Mouse (Mus musculus) heart, adult 2 months (tissue): ENCODE measurements around the gene Actg1. TPM values are rescaled to one million over a fixed set of nuclear protein-coding genes. Genes with fewer than 3 reads are reported as not detected.

Experiments used
- DNase-seq, 2 experiments: peaks; one replicate each; pipeline ENCODE4 v3.0.0; 2021
- H3K27ac ChIP-seq: fragments of 200-600 bp; 2 replicates; pipeline ENCODE4 v1.8.1; 2022
- H3K27me3 ChIP-seq: fragments of 200-500 bp; 2 replicates; pipeline ENCODE4 v1.6.1; 2012; ENCODE audit warnings: mild to moderate bottlenecking, low read length, inconsistent platforms, mixed read lengths; ENCODE audit not compliant: control insufficient read depth, insufficient read depth
- H3K36me3 ChIP-seq: fragments of 200-500 bp; 2 replicates; pipeline ENCODE4 v1.6.1; 2012; ENCODE audit warnings: low read length, inconsistent platforms; ENCODE audit not compliant: control insufficient read depth, insufficient read depth
- H3K4me1 ChIP-seq: fragments of 200-500 bp; 2 replicates; pipeline ENCODE4 v1.6.1; 2011; ENCODE audit warnings: low read length; ENCODE audit not compliant: control insufficient read depth, insufficient read depth
- H3K4me3 ChIP-seq: fragments of 200-600 bp; 2 replicates; pipeline ENCODE4 v1.8.1; 2022
- H3K79me2 ChIP-seq: fragments of 200-500 bp; replicated peaks from 2 replicates; pipeline ENCODE4 v1.6.1; 2012; ENCODE audit warnings: mild to moderate bottlenecking, inconsistent platforms, low read length, moderate library complexity, mixed read lengths; ENCODE audit not compliant: control insufficient read depth, insufficient read depth
- H3K9ac ChIP-seq: fragments of 200-500 bp; 2 replicates; pipeline ENCODE4 v1.6.1; 2012; ENCODE audit warnings: low read depth, mild to moderate bottlenecking, control low read depth, inconsistent platforms, low read length, mixed read lengths
- CTCF ChIP-seq: fragments of 200-600 bp; IDR thresholded peaks from 2 replicates; pipeline ENCODE4 v1.8.1; 2022; ENCODE audit warnings: antibody characterized with exemption, mild to moderate bottlenecking, moderate library complexity
- EP300 ChIP-seq: fragments of 200-500 bp; IDR thresholded peaks from 2 replicates; pipeline ENCODE4 v1.6.1; 2011; ENCODE audit warnings: low read depth, low read length, control low read depth; ENCODE audit not compliant: insufficient read depth
- POLR2A ChIP-seq: fragments of 200-500 bp; IDR thresholded peaks from 2 replicates; pipeline ENCODE4 v1.6.1; 2011; ENCODE audit warnings: mild to moderate bottlenecking, low read depth, low read length, control low read depth; ENCODE audit not compliant: insufficient read depth
- WGBS: fragments of 180-500 bp; shearing (Covaris S2); methylation state at CpG from one replicate; pipeline ENCODE4 v1.1.7; 2018; 5-methylcytosine and 5-hydroxymethylcytosine counted together
- intact Hi-C: fragments of 180-260 bp; cut with DNase I; formaldehyde crosslinking; loops from one replicate; pipeline ENCODE4 v1.15.1; 2025
- long read RNA-seq: library from polyadenylated mRNA; stranded (forward); transcript quantifications from one replicate; pipeline ENCODE4 v2.0.0, GENCODE M21; 2021
- polyA plus RNA-seq: library from polyadenylated mRNA; depleted of rRNA; stranded (reverse); fragments of >200 nt; gene quantifications from 2 replicates; pipeline ENCODE4 v1.2.3, GENCODE M21; 2012; rRNA removed
- total RNA-seq, 2 experiments: library from RNA; stranded (reverse); gene quantifications; 2 replicates each; pipeline ENCODE4 v1.2.3; 2021

Gene Actg1
- 100 to 1,000 TPM; 222 to 321 TPM for total RNA-seq
- 510 and 694 TPM in 2 replicates for polyA plus RNA-seq
- long read RNA-seq, transcript Actg1-202 (6 exons, 1,952 nt): major isoform, 209 of 241 reads
- long read RNA-seq, transcript Actg1-206 (7 exons, 1,189 nt): minor isoform, 10 of 241 reads
- long read RNA-seq, partial matches to known transcripts: 13 of 241 reads
- long read RNA-seq, other reads (novel, unspliced or antisense): 6 of 241 reads

DNA sequence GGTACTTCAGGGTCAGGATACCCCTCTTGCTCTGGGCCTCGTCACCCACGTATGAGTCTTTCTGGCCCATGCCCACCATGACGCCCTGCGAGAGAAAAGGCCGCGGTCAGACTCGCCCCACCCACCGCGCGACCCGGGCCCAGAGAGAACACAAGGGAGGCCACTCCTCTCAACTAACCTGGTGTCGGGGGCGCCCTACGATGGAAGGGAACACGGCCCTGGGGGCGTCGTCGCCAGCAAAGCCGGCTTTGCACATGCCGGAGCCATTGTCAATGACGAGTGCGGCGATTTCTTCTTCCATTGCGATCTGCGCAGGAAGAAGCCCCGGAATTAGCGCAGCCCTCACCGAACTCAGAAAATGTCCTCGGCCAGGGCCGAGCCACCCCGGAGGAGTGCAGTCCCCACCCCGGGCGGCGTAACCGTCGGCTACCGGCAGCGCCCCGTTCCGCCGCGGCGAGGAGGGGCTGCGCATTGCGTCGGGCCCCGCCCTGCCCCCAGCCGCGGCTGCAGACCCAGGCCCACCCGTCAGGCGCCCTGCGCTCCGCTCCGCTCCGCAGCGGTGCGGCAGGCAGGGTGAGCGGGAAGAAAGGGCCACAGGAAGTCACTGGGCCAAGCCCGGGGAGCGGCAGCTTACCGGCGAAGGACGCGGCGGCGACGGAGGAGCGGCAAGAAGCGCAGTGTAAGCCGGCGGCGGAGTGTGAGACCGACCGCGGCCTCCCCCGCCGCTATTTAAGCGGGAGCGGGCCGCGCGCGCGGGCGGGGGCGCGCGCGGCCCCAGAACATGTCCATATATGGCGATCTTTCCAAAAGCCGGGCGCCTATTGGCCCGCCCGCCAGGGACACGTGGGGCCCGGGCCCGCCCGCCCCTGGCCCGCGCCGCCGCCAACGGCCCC lies at the start of gene Actg1:
Actg1 (minus strand) TSS at position 752 of the 893 bp plus-strand sequence.
- TF ChIP-seq CTCF (no peak), POLR2A (peak; percentile 90), EP300 (no peak)
- peak; percentile 90 to 94 for DNase-seq
- Histone ChIP-seq H3K4me3 (peak within 1 kb of the TSS; percentile 99), H3K79me2 (peaks cover 3% of the 10 kb centered on the region), H3K27ac (peak within 1 kb of the TSS; percentile 100), H3K4me1 (peaks cover 18% of the 10 kb centered on the region), H3K27me3 (no peaks in the 10 kb centered on the region), H3K36me3 (peaks cover 5% of the 10 kb centered on the region), H3K9ac (peak within 1 kb of the TSS; percentile 100)
- WGBS: under 1% methylated on average over 96 of the region's 103 CpGs
- intact Hi-C loops: loop anchor here (2.0 kb wide), 1 partner anchor 115 kb away; the partner anchor contains the start of gene Bahcc1

DNA sequence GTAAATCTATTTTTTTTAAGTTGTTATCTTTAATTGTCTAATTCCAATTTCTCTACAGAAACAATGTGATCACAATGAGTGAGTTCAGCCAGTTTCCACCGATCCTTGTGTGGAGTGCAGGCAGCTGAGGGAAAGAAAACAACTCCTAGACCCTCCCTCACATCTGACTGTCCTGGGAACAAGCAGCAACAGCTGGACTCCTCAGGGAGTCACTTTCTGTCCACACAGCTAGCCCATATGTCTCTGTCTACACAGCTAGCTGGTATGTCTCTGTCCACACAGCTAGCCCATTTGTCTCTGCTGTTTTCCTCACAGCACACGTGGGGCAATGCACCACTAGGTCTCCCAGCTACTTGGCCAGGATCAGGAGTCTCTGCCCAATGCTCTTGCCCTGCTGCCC lies 49.3 kb upstream of the Actg1 start:
- H3K4me1 ChIP-seq: no peaks in the 10 kb centered on the region
- DNase-seq: no peak
- peaks cover 5% of the 10 kb centered on the region for H3K36me3 ChIP-seq
- no peak overlapping the region for H3K4me3 ChIP-seq
- no peaks in the 10 kb centered on the region for H3K79me2 ChIP-seq
- H3K27me3 ChIP-seq: no peaks in the 10 kb centered on the region
- TF ChIP-seq POLR2A (no peak), CTCF (no peak)
- no peak overlapping the region for H3K27ac ChIP-seq
- intact Hi-C loops: no loop called here
- 75% methylated on average over 2 of the region's 2 CpGs for WGBS
- no peak overlapping the region for H3K9ac ChIP-seq

DNA sequence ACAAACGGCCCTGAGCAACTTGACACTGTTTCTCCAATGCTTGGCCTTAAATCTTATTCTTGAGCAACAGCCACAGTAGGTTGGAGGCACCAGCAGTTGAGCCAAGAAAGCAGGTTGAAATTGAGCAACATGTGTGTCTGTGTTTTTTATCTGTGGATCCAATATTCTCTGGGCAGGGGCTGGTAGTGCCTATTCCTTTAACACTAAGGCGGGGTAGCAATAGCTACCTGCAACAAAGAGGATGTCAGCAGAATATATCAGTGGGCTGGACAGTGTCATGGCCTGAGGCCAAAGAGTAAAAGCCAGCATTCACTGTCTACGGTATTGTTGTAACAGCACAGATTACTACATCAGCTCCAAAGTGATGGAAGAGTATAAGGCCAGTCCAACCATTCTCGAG lies 47.3 kb upstream of the Actg1 start:
- Histone ChIP-seq H3K36me3 (peaks cover 3% of the 10 kb centered on the region), H3K4me3 (no peak overlapping the region), H3K79me2 (no peaks in the 10 kb centered on the region), H3K27ac (no peak overlapping the region), H3K27me3 (no peaks in the 10 kb centered on the region), H3K4me1 (no peaks in the 10 kb centered on the region), H3K9ac (no peak overlapping the region)
- intact Hi-C loops: no loop called here
- 54% methylated on average over 4 of the region's 4 CpGs for WGBS
- DNase-seq: no peak
- TF ChIP-seq POLR2A (no peak), CTCF (no peak), EP300 (no peak)

DNA sequence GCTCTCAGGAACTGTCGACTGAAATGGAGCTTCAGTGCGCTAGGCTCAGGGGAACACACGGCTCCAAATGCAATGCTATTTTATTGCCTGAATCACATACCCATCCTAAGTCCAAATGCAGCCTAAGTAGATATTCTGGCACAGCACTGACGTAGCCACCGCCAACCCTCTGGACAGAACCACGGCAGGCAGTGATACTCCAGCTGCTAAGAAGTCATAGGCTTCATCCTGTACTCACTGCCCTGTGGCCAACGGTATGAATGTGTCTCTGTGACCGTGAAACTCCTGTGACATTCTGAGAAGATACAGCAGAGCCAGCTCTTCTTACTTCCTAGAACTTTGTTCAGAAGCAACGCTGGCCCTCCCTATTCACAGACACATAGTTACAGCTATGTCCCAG lies 40.2 kb upstream of the Actg1 start:
- no peak for DNase-seq
- intact Hi-C loops: no loop called here
- H3K4me3 ChIP-seq: no peak overlapping the region
- H3K27me3 ChIP-seq: no peaks in the 10 kb centered on the region
- H3K9ac ChIP-seq: no peak overlapping the region
- WGBS: 73% methylated on average over 9 of the region's 9 CpGs
- H3K36me3 ChIP-seq: no peaks in the 10 kb centered on the region
- no peaks in the 10 kb centered on the region; the same call in 1 of the 2 replicates for H3K4me1 ChIP-seq
- H3K79me2 ChIP-seq: no peaks in the 10 kb centered on the region
- no peak for TF ChIP-seq CTCF
- TF ChIP-seq POLR2A: no peak
- no peak for TF ChIP-seq EP300
- peak overlapping the region; percentile 24; the same call in 1 of the 2 replicates for H3K27ac ChIP-seq

DNA sequence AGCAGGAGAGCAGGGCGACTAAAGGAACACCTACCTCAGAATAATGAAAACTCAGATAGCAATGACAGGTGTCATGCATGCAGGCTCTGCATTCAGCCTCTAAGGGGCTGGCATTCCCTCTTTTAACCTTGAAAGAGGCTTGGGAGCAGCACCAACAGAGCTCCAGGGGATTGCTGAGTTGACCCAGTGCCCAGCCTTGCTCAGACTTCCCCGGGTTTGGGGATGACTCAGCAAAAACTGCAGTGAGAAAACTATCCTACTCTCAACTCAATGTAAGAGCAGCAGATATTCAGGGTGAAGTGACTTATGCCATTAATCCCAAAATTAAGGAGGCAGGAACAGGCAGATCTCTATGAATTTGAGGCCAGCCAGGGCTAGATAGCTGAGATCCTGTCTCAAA lies 38.8 kb upstream of the Actg1 start:
- Histone ChIP-seq H3K36me3 (peaks cover 3% of the 10 kb centered on the region; the same call in 1 of the 2 replicates), H3K27me3 (no peaks in the 10 kb centered on the region), H3K4me3 (no peak overlapping the region), H3K4me1 (no peaks in the 10 kb centered on the region; the same call in 1 of the 2 replicates), H3K9ac (no peak overlapping the region), H3K27ac (peak overlapping the region; percentile 48; the same call in 1 of the 2 replicates), H3K79me2 (no peaks in the 10 kb centered on the region)
- 33% methylated on average over 2 of the region's 2 CpGs for WGBS
- TF ChIP-seq POLR2A (no peak), EP300 (no peak), CTCF (no peak)
- no peak for DNase-seq
- intact Hi-C loops: no loop called here

DNA sequence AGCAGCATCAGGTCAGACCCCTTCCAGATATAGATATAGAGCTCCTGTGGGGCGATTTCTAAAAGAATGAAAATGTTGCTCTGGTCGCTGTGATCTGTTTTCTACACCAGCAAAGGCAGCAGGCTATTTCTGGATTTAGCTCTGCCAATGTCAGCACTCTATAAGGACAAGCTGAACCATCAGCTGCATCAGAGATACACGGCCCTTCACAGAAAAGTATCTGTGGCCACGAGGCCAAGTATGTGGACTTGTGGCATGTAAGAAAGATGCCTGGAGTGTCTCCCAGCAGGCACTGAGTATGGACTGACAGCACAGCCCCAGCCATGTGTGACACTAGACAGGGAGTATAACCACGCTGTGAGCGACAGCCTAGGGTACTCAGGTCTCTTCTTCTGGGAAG lies 38.3 kb upstream of the Actg1 start:
- TF ChIP-seq POLR2A (0 out of 2 replicates have a peak, but pooled peaks have one; percentile 24), EP300 (0 out of 2 replicates have a peak, but pooled peaks have one; percentile 54), CTCF (no peak)
- peak in 1 of 2 experiments; percentile 47 for DNase-seq
- peaks cover 3% of the 10 kb centered on the region; the same call in 1 of the 2 replicates for H3K36me3 ChIP-seq
- WGBS: 63% methylated on average over 6 of the region's 6 CpGs
- H3K4me3 ChIP-seq: no peak overlapping the region
- no peaks in the 10 kb centered on the region; the same call in 1 of the 2 replicates for H3K4me1 ChIP-seq
- H3K27ac ChIP-seq: peak overlapping the region; percentile 63
- H3K27me3 ChIP-seq: no peaks in the 10 kb centered on the region
- no peak overlapping the region for H3K9ac ChIP-seq
- H3K79me2 ChIP-seq: no peaks in the 10 kb centered on the region
- intact Hi-C loops: no loop called here
